Mouse (Mus musculus) limb, embryonic 13.5 days (tissue): ENCODE measurements around the gene Plp2. TPM values are rescaled to one million over a fixed set of nuclear protein-coding genes. Genes with fewer than 3 reads are reported as not detected.
"Not testable (repeated sequence)": the region's sequence is repeated elsewhere in the genome, so short reads cannot be mapped to it uniquely, and the experiment has no call there.

Experiments used
- ATAC-seq: fragments of 200-750 bp; cut with Nextera tagmentation; 2 replicates; pipeline ENCODE4 v1.8.0; 2017; ENCODE audit warnings: low read depth, moderate number of reproducible peaks, moderate TSS enrichment; ENCODE audit not compliant: low FRiP score
- H3K27ac ChIP-seq: fragments of 300-500 bp; sonication (generic); 2 replicates; pipeline ENCODE4 v1.5.1; 2015; ENCODE audit warnings: inconsistent platforms, mild to moderate bottlenecking, moderate library complexity
- H3K27me3 ChIP-seq: fragments of 300-500 bp; sonication (generic); 2 replicates; pipeline ENCODE4 v1.6.1; 2015; ENCODE audit warnings: mild to moderate bottlenecking, inconsistent platforms
- H3K36me3 ChIP-seq: fragments of 300-500 bp; sonication (generic); 2 replicates; pipeline ENCODE4 v1.6.1; 2015; ENCODE audit warnings: inconsistent platforms, mild to moderate bottlenecking, moderate library complexity
- H3K4me1 ChIP-seq: fragments of 300-500 bp; sonication (generic); 2 replicates; pipeline ENCODE4 v1.6.1; 2015; ENCODE audit warnings: inconsistent platforms
- H3K4me2 ChIP-seq: fragments of 300-500 bp; sonication (generic); replicated peaks from 2 replicates; pipeline ENCODE4 v1.6.1; 2015; ENCODE audit warnings: inconsistent platforms, mild to moderate bottlenecking, moderate library complexity
- H3K4me3 ChIP-seq: fragments of 300-500 bp; sonication (generic); 2 replicates; pipeline ENCODE4 v1.5.1; 2015; ENCODE audit warnings: moderate library complexity, mild to moderate bottlenecking, inconsistent platforms
- H3K9ac ChIP-seq: fragments of 300-500 bp; sonication (generic); 2 replicates; pipeline ENCODE4 v1.6.1; 2015; ENCODE audit warnings: mild to moderate bottlenecking, inconsistent platforms
- H3K9me3 ChIP-seq: fragments of 300-500 bp; sonication (generic); 2 replicates; pipeline ENCODE4 v1.6.1; 2016; ENCODE audit warnings: inconsistent platforms
- WGBS: fragments of 180-500 bp; shearing (Covaris S2); methylation state at CpG from one replicate; pipeline ENCODE4 v1.1.7; 2015; 5-methylcytosine and 5-hydroxymethylcytosine counted together
- polyA plus RNA-seq: library from polyadenylated mRNA; unstranded; fragments of >200 nt; fragmentation: Nextera tagmentation; extraction: Ambion mirVana; gene quantifications from 2 replicates; pipeline ENCODE4 v1.2.1, GENCODE M21; 2015

Plp2 gene
- 108 and 114 TPM in 2 replicates for polyA plus RNA-seq

GRCm38 (mm10) chrX:7670921-7671623 is at the start of gene Plp2:
Gene Plp2 (minus strand): TSS chrX:7671390.
- Histone ChIP-seq H3K9me3 (no peaks in the 10 kb centered on the region), H3K27ac (peak within 1 kb of the TSS; percentile 55; the same call in 1 of the 2 replicates), H3K4me1 (peaks cover 18% of the 10 kb centered on the region), H3K36me3 (peaks cover 17% of the 10 kb centered on the region), H3K4me3 (peak within 1 kb of the TSS; percentile 52), H3K27me3 (no peaks in the 10 kb centered on the region), H3K4me2 (peak within 1 kb of the TSS; percentile 62), H3K9ac (peak within 1 kb of the TSS; percentile 66)
- ATAC-seq = peak; percentile 45
- WGBS = 18% methylated on average over 33 of the region's 36 CpGs

DNA sequence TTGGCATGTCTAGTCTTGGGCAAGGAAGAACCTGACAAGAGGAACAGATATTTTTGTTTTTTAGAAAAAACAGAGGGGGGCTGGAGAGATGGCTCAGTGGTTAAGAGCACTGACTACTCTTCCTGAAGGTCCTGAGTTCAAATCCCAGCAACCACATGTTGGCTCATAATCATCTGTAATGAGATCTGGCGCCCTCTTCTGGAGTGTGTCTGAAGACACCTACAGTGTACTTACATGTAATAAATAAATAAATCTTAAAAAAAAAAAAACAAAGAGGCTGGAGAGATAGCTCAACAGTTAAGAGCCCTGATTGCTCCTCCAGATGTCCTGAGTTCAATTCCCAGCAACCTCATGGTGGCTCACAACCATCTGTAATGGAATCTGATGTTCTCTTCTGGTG is 44.9 kb upstream of the Plp2 start:
- ATAC-seq, H3K9me3 ChIP-seq, H3K9ac ChIP-seq, H3K27ac ChIP-seq, H3K27me3 ChIP-seq, H3K4me2 ChIP-seq, H3K4me1 ChIP-seq, H3K36me3 ChIP-seq, H3K4me3 ChIP-seq: not testable (repeated sequence)
- 42% methylated on average over 1 of the region's 1 CpGs for WGBS

DNA sequence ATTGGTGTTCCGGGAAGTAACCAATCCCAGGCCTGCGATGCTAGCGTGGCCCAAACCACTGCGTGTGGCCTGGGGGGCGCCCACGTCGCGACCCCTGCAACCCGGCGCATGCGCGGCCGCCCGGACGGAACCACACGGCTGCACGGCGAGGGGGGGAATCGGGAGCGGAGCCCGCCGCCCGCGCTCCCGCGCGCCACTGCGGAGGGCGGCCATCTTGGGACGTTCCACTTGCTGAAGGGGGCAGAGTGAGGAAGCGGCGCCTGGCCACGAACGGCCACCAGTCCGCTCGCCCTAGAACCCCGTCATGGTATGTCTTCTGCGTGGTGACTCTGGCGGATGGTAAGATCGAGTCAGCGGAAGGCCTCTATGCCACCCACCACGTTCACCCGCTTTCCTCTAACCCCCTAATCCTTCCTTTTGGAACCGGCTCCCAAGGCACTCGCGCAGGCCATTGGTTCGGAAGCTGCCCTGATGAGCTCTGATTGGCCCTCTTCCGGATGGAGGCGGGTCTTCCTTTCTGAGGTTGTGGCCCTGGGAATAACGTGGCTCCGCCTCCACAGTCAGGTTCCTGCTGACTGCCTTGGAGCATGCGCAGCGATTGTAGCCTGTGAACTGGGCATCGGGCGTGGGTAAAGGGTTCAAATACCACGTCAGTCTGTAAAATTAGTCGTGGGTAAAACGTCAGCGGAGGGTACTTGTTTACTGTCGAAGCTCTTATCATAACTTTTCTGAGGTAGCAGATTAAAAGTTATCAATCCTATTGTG is 43.1 kb upstream of the Plp2 start, which contains the start of gene Wdr45:
Gene Wdr45 (plus strand): TSS at position 199 of the 765 bp plus-strand sequence.
- ATAC-seq = peak; percentile 96
- not testable (repeated sequence) for H3K9me3 ChIP-seq, H3K27me3 ChIP-seq, H3K4me1 ChIP-seq, H3K27ac ChIP-seq, H3K36me3 ChIP-seq
- H3K4me2 ChIP-seq = peak within 1 kb of the TSS; percentile 58
- H3K4me3 ChIP-seq = peak within 1 kb of the TSS; percentile 37
- H3K9ac ChIP-seq = peak within 1 kb of the TSS; percentile 51
- WGBS = 22% methylated on average over 43 of the region's 60 CpGs

GRCm38 (mm10) chrX:7713764-7714134 is 42.6 kb upstream of the Plp2 start:
- H3K9ac ChIP-seq = peak overlapping the region; percentile 51
- ATAC-seq = not testable (repeated sequence)

DNA sequence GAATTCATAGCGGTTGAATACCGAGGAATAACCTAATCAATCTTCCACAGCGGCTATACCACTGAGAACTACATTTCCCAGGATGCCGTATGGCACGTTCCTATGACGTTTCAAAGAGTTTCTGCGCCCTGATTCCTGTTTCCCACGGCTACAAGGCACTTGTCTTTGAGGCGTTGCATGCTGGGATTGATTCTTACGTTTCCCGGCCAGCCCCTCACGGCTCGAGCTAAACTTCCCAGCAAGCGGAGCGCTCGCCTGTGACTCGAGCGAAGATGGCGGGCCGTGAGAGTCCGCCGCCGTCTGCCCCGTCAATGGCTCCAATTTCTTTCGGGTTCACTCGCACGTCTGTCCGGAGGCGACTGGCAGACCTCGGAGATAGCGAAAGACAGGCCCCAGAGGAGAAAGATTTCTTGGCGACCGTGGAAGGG is 25.8 kb upstream of the Plp2 start, which contains the start of gene Gpkow:
Gene Gpkow (plus strand): TSS at position 178 of the 428 bp plus-strand sequence.
- Histone ChIP-seq H3K4me2 (peak within 1 kb of the TSS; percentile 70), H3K4me3 (peak within 1 kb of the TSS; percentile 59), H3K36me3 (peaks cover 12% of the 10 kb centered on the region), H3K9me3 (no peaks in the 10 kb centered on the region), H3K9ac (peak within 1 kb of the TSS; percentile 70), H3K27ac (no peak within 1 kb of the TSS), H3K4me1 (peaks cover 7% of the 10 kb centered on the region; the same call in 1 of the 2 replicates), H3K27me3 (no peaks in the 10 kb centered on the region)
- ATAC-seq = peak; percentile 97
- WGBS = 15% methylated on average over 33 of the region's 33 CpGs

More at GRCm38 (mm10) chrX:7713764-7714134, 42.6 kb upstream of the Plp2 start:
- H3K9me3 ChIP-seq, H3K36me3 ChIP-seq, H3K27me3 ChIP-seq, H3K27ac ChIP-seq, H3K4me1 ChIP-seq: not testable (repeated sequence)
- WGBS = 25% methylated on average over 6 of the region's 12 CpGs
- Histone ChIP-seq H3K4me3 (peak overlapping the region; percentile 37), H3K4me2 (peak overlapping the region; percentile 58)

- 0 out of 2 replicates have a peak overlapping the region, but pooled peaks have one; percentile 59 for H3K4me3 ChIP-seq
These were observed 25.3 kb upstream of the Plp2 start for GRCm38 (mm10) chrX:7696520-7696919.

GRCm38 (mm10) chrX:7692862-7693261 is 21.7 kb upstream of the Plp2 start:
- H3K36me3 ChIP-seq = no peaks in the 10 kb centered on the region
- no peaks in the 10 kb centered on the region for H3K4me1 ChIP-seq
- no peak overlapping the region for H3K4me3 ChIP-seq
- no peak overlapping the region for H3K9ac ChIP-seq
- ATAC-seq = no peak
- H3K27ac ChIP-seq = no peak overlapping the region
- H3K4me2 ChIP-seq = no peak overlapping the region
- 40% methylated on average over 4 of the region's 4 CpGs for WGBS
- H3K27me3 ChIP-seq = no peaks in the 10 kb centered on the region
- no peaks in the 10 kb centered on the region for H3K9me3 ChIP-seq

More at GRCm38 (mm10) chrX:7696520-7696919, 25.3 kb upstream of the Plp2 start:
- Histone ChIP-seq H3K9ac (no peak overlapping the region), H3K4me1 (peaks cover 7% of the 10 kb centered on the region; the same call in 1 of the 2 replicates), H3K9me3 (no peaks in the 10 kb centered on the region), H3K36me3 (peaks cover 8% of the 10 kb centered on the region), H3K27ac (no peak overlapping the region), H3K27me3 (no peaks in the 10 kb centered on the region), H3K4me2 (peak overlapping the region; percentile 46)
- WGBS = 28% methylated on average over 6 of the region's 6 CpGs
- ATAC-seq = peak; percentile 29; the same call in 1 of the 2 replicates

DNA sequence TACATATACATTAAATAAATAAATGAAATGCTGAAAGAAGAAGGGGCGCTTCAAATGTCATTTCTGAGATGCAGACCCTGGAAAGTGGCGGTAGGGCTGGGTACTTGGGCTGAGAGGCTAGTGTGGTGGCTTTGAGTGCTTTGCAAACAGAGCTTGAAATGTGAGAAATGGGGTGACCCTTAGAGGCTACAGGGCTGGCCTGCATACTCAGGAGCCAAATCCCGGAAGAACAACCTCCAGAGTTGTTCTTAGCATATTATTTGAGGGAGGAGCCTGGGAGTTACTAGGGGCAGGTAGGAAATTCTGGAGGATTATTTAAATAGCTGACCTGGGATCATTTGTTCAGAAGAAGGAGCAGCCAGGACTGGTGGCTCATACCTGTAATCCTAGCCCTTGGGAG is 19.3 kb upstream of the Plp2 start:
- H3K4me1 ChIP-seq = no peaks in the 10 kb centered on the region
- no peak for ATAC-seq

DNA sequence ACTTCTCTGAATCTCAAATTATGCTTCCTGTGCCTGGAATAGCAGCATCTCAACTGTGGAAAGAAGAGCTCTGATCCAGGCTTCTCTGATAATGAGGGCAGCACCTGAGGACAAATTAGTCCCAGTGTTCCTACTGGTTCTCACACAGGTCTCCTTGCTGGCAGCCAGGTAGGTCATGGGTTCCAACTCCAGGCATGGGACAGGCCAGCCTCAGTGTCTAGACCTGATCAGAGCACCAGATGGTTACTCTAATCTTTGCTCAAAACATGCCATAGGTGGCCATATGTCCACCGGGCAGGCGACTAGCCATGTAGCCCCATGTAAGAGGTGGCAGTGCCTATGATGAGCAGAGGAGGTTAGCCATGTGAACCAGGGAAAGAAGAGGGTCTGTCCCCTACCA is 17.1 kb upstream of the Plp2 start:
- WGBS = 82% methylated on average over 2 of the region's 2 CpGs
- ATAC-seq = no peak

More for the DNA sequence above, 19.3 kb upstream of the Plp2 start:
- Histone ChIP-seq H3K27ac (no peak overlapping the region), H3K4me3 (no peak overlapping the region), H3K27me3 (no peaks in the 10 kb centered on the region), H3K36me3 (no peaks in the 10 kb centered on the region), H3K9me3 (no peaks in the 10 kb centered on the region), H3K4me2 (no peak overlapping the region), H3K9ac (no peak overlapping the region)
- WGBS = 65% methylated on average over 3 of the region's 3 CpGs

GRCm38 (mm10) chrX:7680864-7681263 is 9.7 kb upstream of the Plp2 start, which contains the start of gene Magix:
Gene Magix (minus strand): TSS chrX:7681251.
- Histone ChIP-seq H3K4me1 (no peaks in the 10 kb centered on the region), H3K27me3 (no peaks in the 10 kb centered on the region), H3K4me2 (peak within 1 kb of the TSS; percentile 61), H3K9ac (peak within 1 kb of the TSS; percentile 55; the same call in 1 of the 2 replicates), H3K4me3 (peak within 1 kb of the TSS; percentile 36), H3K36me3 (no peaks in the 10 kb centered on the region), H3K27ac (no peak within 1 kb of the TSS), H3K9me3 (no peaks in the 10 kb centered on the region)
- WGBS = 61% methylated on average over 14 of the region's 14 CpGs
- ATAC-seq = no peak

More for the DNA sequence above, 17.1 kb upstream of the Plp2 start:
- Histone ChIP-seq H3K27me3 (no peaks in the 10 kb centered on the region), H3K4me2 (no peak overlapping the region), H3K36me3 (no peaks in the 10 kb centered on the region), H3K27ac (no peak overlapping the region), H3K4me3 (no peak overlapping the region), H3K9ac (no peak overlapping the region), H3K9me3 (no peaks in the 10 kb centered on the region), H3K4me1 (no peaks in the 10 kb centered on the region)

- no peaks in the 10 kb centered on the region for H3K9me3 ChIP-seq
- 22% methylated on average over 12 of the region's 12 CpGs for WGBS
- peak overlapping the region; percentile 36 for H3K4me3 ChIP-seq
- H3K4me2 ChIP-seq = peak overlapping the region; percentile 61
- H3K4me1 ChIP-seq = no peaks in the 10 kb centered on the region
- H3K27ac ChIP-seq = no peak overlapping the region
- H3K9ac ChIP-seq = peak overlapping the region; percentile 55; the same call in 1 of the 2 replicates
- no peaks in the 10 kb centered on the region for H3K36me3 ChIP-seq
- H3K27me3 ChIP-seq = no peaks in the 10 kb centered on the region
- peak; percentile 34; the same call in 1 of the 2 replicates for ATAC-seq
These were observed 8.8 kb upstream of the Plp2 start for GRCm38 (mm10) chrX:7680057-7680412.
